Mouse (Mus musculus): ENCODE measurements around the gene Taf6. TPM values are rescaled to one million over a fixed set of nuclear protein-coding genes. Genes with fewer than 3 reads are reported as not detected.

Taf6 gene
- polyA plus RNA-seq, 1 experiment from 2014 or later, result 106 TPM

GRCm38 (mm10) chr5:138132425-138133064, 54.7 kb downstream of the Taf6 start:
- H3K36me3 ChIP-seq (ENCODE audit: control insufficient read depth, insufficient read depth, low read length), result peaks cover 9% of the 10 kb centered on the region; the same call in 1 of the 2 replicates
- H3K4me3 ChIP-seq (ENCODE audit: low read depth, low read length), result no peak overlapping the region
- H3K4me2 ChIP-seq (replicated peaks; ENCODE audit: low read depth, low read length), result no peak overlapping the region
- no peak for ATAC-seq (ENCODE audit: low FRiP score)
- DNase-seq (ENCODE audit: low spot score), result no peak
- H3K9ac ChIP-seq (ENCODE audit: low read depth, low read length), result no peak overlapping the region
- WGBS, result 95% methylated on average over 5 of the region's 5 CpGs
- no peaks in the 10 kb centered on the region for H3K4me1 ChIP-seq (replicated peaks; ENCODE audit: control insufficient read depth, insufficient read depth, low read length)
- no peaks in the 10 kb centered on the region for H3K27me3 ChIP-seq (ENCODE audit: control insufficient read depth, insufficient read depth, low read length)
- H3K9me3 ChIP-seq (ENCODE audit: control insufficient read depth, low read length), result no peaks in the 10 kb centered on the region
- H3K27ac ChIP-seq (ENCODE audit: low read depth, low read length), result no peak overlapping the region

MicroRNAs encoded within 50 kb of the gene (microRNA counts, 519-probe panel; counts per million panel counts)
- 6,142 counts per million, percentile 87 among the panel's probes with 10 or more counts for microRNA mmu-miR-106b
- microRNA mmu-miR-25, result 6,865 counts per million, percentile 96 among the panel's probes with 10 or more counts
- 6,191 counts per million, percentile 87 among the panel's probes with 10 or more counts for microRNA mmu-miR-93

Other genes starting within 250 kb of the Taf6 start
- 0.17 and 0.23 TPM in 2 replicates for gene Gjc3, start 224.4 kb downstream of the Taf6 start, polyA plus RNA-seq (2014; fragmentation: Nextera tagmentation; extraction: Ambion mirVana)
- gene Azgp1, start 205.9 kb downstream of the Taf6 start, polyA plus RNA-seq (2014; fragmentation: Nextera tagmentation; extraction: Ambion mirVana), result not detected in 2 replicates
- gene Smok3a, start 166.2 kb downstream of the Taf6 start, polyA plus RNA-seq (2014; fragmentation: Nextera tagmentation; extraction: Ambion mirVana), result not detected in 2 replicates
- gene Smok3b, start 166.0 kb downstream of the Taf6 start, polyA plus RNA-seq (2014; fragmentation: Nextera tagmentation; extraction: Ambion mirVana), result not detected in 2 replicates
- gene Smok3c, start 134.3 kb downstream of the Taf6 start, polyA plus RNA-seq (2014; fragmentation: Nextera tagmentation; extraction: Ambion mirVana), result not detected in 2 replicates
- gene Zkscan1, start 102.4 kb downstream of the Taf6 start, polyA plus RNA-seq (2014; fragmentation: Nextera tagmentation; extraction: Ambion mirVana), result 32.5 and 39.4 TPM in 2 replicates
- 110 and 124 TPM in 2 replicates for gene Zscan21, start 70.5 kb downstream of the Taf6 start, polyA plus RNA-seq (2014; fragmentation: Nextera tagmentation; extraction: Ambion mirVana)
- gene Zfp113, start 31.7 kb downstream of the Taf6 start, polyA plus RNA-seq (2014; fragmentation: Nextera tagmentation; extraction: Ambion mirVana), result 28.9 and 33.4 TPM in 2 replicates
- gene Cops6, start 26.4 kb downstream of the Taf6 start, polyA plus RNA-seq (2014; fragmentation: Nextera tagmentation; extraction: Ambion mirVana), result 261 and 292 TPM in 2 replicates
- 15.8 and 19.9 TPM in 2 replicates for gene Ap4m1, start 15.4 kb downstream of the Taf6 start, polyA plus RNA-seq (2014; fragmentation: Nextera tagmentation; extraction: Ambion mirVana)
- 220 and 253 TPM in 2 replicates for gene Mcm7, start 15.0 kb downstream of the Taf6 start, polyA plus RNA-seq (2014; fragmentation: Nextera tagmentation; extraction: Ambion mirVana)
- gene Cnpy4, start within 50 bp of the Taf6 start, polyA plus RNA-seq (2014; fragmentation: Nextera tagmentation; extraction: Ambion mirVana), result 52.4 and 56.4 TPM in 2 replicates
- 8.6 and 12.0 TPM in 2 replicates for gene Mblac1, start 6.9 kb upstream of the Taf6 start, polyA plus RNA-seq (2014; fragmentation: Nextera tagmentation; extraction: Ambion mirVana)
- gene Nxpe5, start 38.4 kb upstream of the Taf6 start, polyA plus RNA-seq (2014; fragmentation: Nextera tagmentation; extraction: Ambion mirVana), result not detected in 2 replicates
- 51.0 and 54.4 TPM in 2 replicates for gene Lamtor4, start 68.0 kb upstream of the Taf6 start, polyA plus RNA-seq (2014; fragmentation: Nextera tagmentation; extraction: Ambion mirVana)
- gene BC037034, start 76.6 kb upstream of the Taf6 start, polyA plus RNA-seq (2014; fragmentation: Nextera tagmentation; extraction: Ambion mirVana), result 7.0 and 7.1 TPM in 2 replicates
- 4.6 and 6.1 TPM in 2 replicates for gene Gal3st4, start 85.4 kb upstream of the Taf6 start, polyA plus RNA-seq (2014; fragmentation: Nextera tagmentation; extraction: Ambion mirVana)
- 0.06 TPM in 2 replicates for gene Gm43720, start 92.5 kb upstream of the Taf6 start, polyA plus RNA-seq (2014; fragmentation: Nextera tagmentation; extraction: Ambion mirVana)
- 20.8 and 23.9 TPM in 2 replicates for gene Gpc2, start 92.6 kb upstream of the Taf6 start, polyA plus RNA-seq (2014; fragmentation: Nextera tagmentation; extraction: Ambion mirVana)
- 3.0 and 3.5 TPM in 2 replicates for gene Stag3, start 92.8 kb upstream of the Taf6 start, polyA plus RNA-seq (2014; fragmentation: Nextera tagmentation; extraction: Ambion mirVana)
- 0.14 TPM in 1 of 2 replicates, not detected in the other for gene Pvrig, start 154.5 kb upstream of the Taf6 start, polyA plus RNA-seq (2014; fragmentation: Nextera tagmentation; extraction: Ambion mirVana)